8 mouse cellular contexts compared by ENCODE assay signal in the genomic region with DNA sequence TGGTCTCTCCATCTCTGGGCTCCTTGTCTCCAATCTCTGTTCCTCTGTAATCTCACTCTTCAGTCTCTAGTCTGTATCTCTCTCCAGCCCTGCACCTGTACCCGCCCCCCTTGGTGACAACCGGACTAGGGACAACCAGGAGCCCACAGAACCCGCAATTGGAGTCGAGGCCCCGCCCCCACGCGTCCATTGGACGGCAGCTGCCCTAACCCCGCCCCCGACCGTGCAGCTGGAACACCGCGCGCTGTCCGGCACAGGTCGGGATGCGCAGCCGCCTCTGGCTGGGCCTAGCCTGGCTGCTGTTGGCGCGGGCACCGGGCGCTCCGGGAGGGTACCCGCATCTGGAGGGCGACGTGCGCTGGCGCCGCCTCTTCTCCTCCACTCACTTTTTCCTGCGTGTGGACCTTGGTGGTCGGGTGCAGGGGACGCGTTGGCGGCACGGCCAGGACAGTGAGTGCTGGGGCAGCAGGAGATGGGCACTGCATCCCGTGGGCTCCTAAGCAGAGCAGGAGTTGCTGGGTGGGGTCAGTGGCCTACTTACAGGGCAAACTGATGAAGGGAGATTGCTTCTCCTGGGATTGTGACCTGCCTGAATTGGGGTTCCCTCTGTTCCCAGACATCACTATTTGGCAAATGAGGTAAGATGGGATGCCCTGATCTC. TPM values are rescaled to one million over a fixed set of nuclear protein-coding genes. Genes with fewer than 3 reads are reported as not detected.
DNase-seq lines count a peak whose midpoint lies in the region; ATAC-seq and TF ChIP-seq lines count a peak whose summit lies in the region.

Fgf22 (plus strand) TSS at position 221 of the 661 bp plus-strand sequence.

- H3K4me3 ChIP-seq in G1E (ENCODE audit: low read depth, low read length) = peak within 1 kb of the TSS; percentile 27; the same call in 1 of the 2 replicates
- peak within 1 kb of the TSS; percentile 54 for H3K4me3 ChIP-seq in forebrain, embryonic 10.5 days
- peak within 1 kb of the TSS; percentile 31 for H3K4me3 ChIP-seq in heart, embryonic 16.5 days (ENCODE audit: low read length)
- H3K4me3 ChIP-seq in kidney, postnatal 0 days (replicated peaks; ENCODE audit: low read depth, low read length) = peak within 1 kb of the TSS; percentile 16; the same call in 1 of the 2 replicates
- H3K4me3 ChIP-seq in liver, embryonic 11.5 days (ENCODE audit: low read depth, low read length) = peak within 1 kb of the TSS; percentile 35
- H3K4me3 ChIP-seq in midbrain, embryonic 15.5 days = peak within 1 kb of the TSS; percentile 45

- no peak within 1 kb of the TSS for H3K9ac ChIP-seq in heart, embryonic 16.5 days (ENCODE audit: low read length)
- H3K9ac ChIP-seq in kidney, postnatal 0 days (ENCODE audit: low read depth, low read length) = peak within 1 kb of the TSS; percentile 35; the same call in 1 of the 2 replicates
- H3K9ac ChIP-seq in liver, embryonic 11.5 days (ENCODE audit: low read depth, low read length) = no peak within 1 kb of the TSS
- peak within 1 kb of the TSS; percentile 43 for H3K9ac ChIP-seq in midbrain, embryonic 15.5 days

- peaks cover 11% of the 10 kb centered on the region for H3K27me3 ChIP-seq in G1E (ENCODE audit: insufficient read depth, low read length)
- H3K27me3 ChIP-seq in forebrain, embryonic 10.5 days (ENCODE audit: poor library complexity, severe bottlenecking) = peaks cover 16% of the 10 kb centered on the region
- no peaks in the 10 kb centered on the region for H3K27me3 ChIP-seq in heart, embryonic 16.5 days (ENCODE audit: control insufficient read depth, insufficient read depth, low read length)
- no peaks in the 10 kb centered on the region for H3K27me3 ChIP-seq in kidney, postnatal 0 days (ENCODE audit: insufficient read depth, low read length)
- H3K27me3 ChIP-seq in liver, embryonic 11.5 days (replicated peaks; ENCODE audit: control insufficient read depth, insufficient read depth, low read length) = peaks cover 2% of the 10 kb centered on the region; the same call in 1 of the 2 replicates
- H3K27me3 ChIP-seq in midbrain, embryonic 15.5 days (replicated peaks) = no peaks in the 10 kb centered on the region

- H3K27ac ChIP-seq in forebrain, embryonic 10.5 days = peak within 1 kb of the TSS; percentile 51; the same call in 1 of the 2 replicates
- H3K27ac ChIP-seq in heart, embryonic 16.5 days (ENCODE audit: low read length) = no peak within 1 kb of the TSS
- no peak within 1 kb of the TSS for H3K27ac ChIP-seq in kidney, postnatal 0 days
- H3K27ac ChIP-seq in liver, embryonic 11.5 days (ENCODE audit: low read depth, low read length) = no peak within 1 kb of the TSS
- no peak within 1 kb of the TSS for H3K27ac ChIP-seq in midbrain, embryonic 15.5 days

- no peak for DNase-seq in G1E (ENCODE audit: low spot score)
- peak; percentile 79 for DNase-seq in forebrain, embryonic 10.5 days (ENCODE audit: extremely low spot score, low spot score)
- DNase-seq in kidney, postnatal 0 days (ENCODE audit: low spot score) = peak; percentile 83
- DNase-seq in liver, embryonic 11.5 days (ENCODE audit: low spot score) = peak; percentile 72
- DNase-seq in telencephalon, adult 2 months (ENCODE audit: low read depth, low spot score) = peak; percentile 29

- no peak for ATAC-seq in G1E (ENCODE audit: extremely low read depth, insufficient number of reproducible peaks, low FRiP score, poor library complexity, severe bottlenecking)
- peak; percentile 41; the same call in 1 of the 2 replicates for ATAC-seq in cerebellum, adult (ENCODE audit: insufficient number of reproducible peaks, low FRiP score, low TSS enrichment)
- peak; percentile 54 for ATAC-seq in heart, embryonic 16.5 days (replicated peaks; ENCODE audit: extremely low read depth, insufficient read depth, low FRiP score)
- peak; percentile 70 for ATAC-seq in kidney, postnatal 0 days (replicated peaks; ENCODE audit: low FRiP score, low read depth)
- ATAC-seq in liver, embryonic 11.5 days (replicated peaks; ENCODE audit: low FRiP score) = peak; percentile 79
- ATAC-seq in midbrain, embryonic 15.5 days (replicated peaks) = peak; percentile 86

- TF ChIP-seq CTCF in G1E (IDR thresholded peaks at IDR 0.05; ENCODE audit: low read depth, low read length) = no peak
- TF ChIP-seq CTCF in kidney, postnatal 0 days (IDR thresholded peaks at IDR 0.05; ENCODE audit: low read depth) = no peak

- peak within 1 kb of the TSS; percentile 62 for H3K4me2 ChIP-seq in heart, embryonic 16.5 days (ENCODE audit: low read depth, low read length)
- H3K4me2 ChIP-seq in kidney, postnatal 0 days (ENCODE audit: low read length) = peak within 1 kb of the TSS; percentile 65
- peak within 1 kb of the TSS; percentile 77 for H3K4me2 ChIP-seq in liver, embryonic 11.5 days
- peak within 1 kb of the TSS; percentile 85 for H3K4me2 ChIP-seq in midbrain, embryonic 15.5 days

- 2% methylated on average over 36 of the region's 36 CpGs for WGBS in forebrain, embryonic 10.5 days
- 2% methylated on average over 36 of the region's 36 CpGs for WGBS in heart, embryonic 16.5 days
- WGBS in kidney, postnatal 0 days = 2% methylated on average over 36 of the region's 36 CpGs
- 3% methylated on average over 35 of the region's 36 CpGs for WGBS in liver, embryonic 11.5 days
- under 1% methylated on average over 36 of the region's 36 CpGs for WGBS in midbrain, embryonic 15.5 days

- H3K36me3 ChIP-seq in G1E (replicated peaks) = peaks cover 49% of the 10 kb centered on the region
- peaks cover 49% of the 10 kb centered on the region for H3K36me3 ChIP-seq in forebrain, embryonic 10.5 days (replicated peaks)
- H3K36me3 ChIP-seq in heart, embryonic 16.5 days (ENCODE audit: control insufficient read depth, insufficient read depth) = peaks cover 15% of the 10 kb centered on the region
- peaks cover 24% of the 10 kb centered on the region for H3K36me3 ChIP-seq in kidney, postnatal 0 days (ENCODE audit: insufficient read depth, low read length)
- peaks cover 32% of the 10 kb centered on the region; the same call in 1 of the 2 replicates for H3K36me3 ChIP-seq in liver, embryonic 11.5 days (ENCODE audit: control insufficient read depth, insufficient read depth, low read length)
- H3K36me3 ChIP-seq in midbrain, embryonic 15.5 days (replicated peaks) = peaks cover 33% of the 10 kb centered on the region

- 0 out of 2 replicates have a peak, but pooled peaks cover 3% of the 10 kb centered on the region for H3K9me3 ChIP-seq in G1E (replicated peaks)
- no peaks in the 10 kb centered on the region for H3K9me3 ChIP-seq in forebrain, embryonic 10.5 days
- H3K9me3 ChIP-seq in heart, embryonic 16.5 days (replicated peaks; ENCODE audit: control insufficient read depth, low read length) = no peaks in the 10 kb centered on the region
- no peaks in the 10 kb centered on the region for H3K9me3 ChIP-seq in kidney, postnatal 0 days (replicated peaks; ENCODE audit: low read length)
- no peaks in the 10 kb centered on the region for H3K9me3 ChIP-seq in liver, embryonic 11.5 days (ENCODE audit: control insufficient read depth, low read length)
- no peaks in the 10 kb centered on the region for H3K9me3 ChIP-seq in midbrain, embryonic 15.5 days

- H3K4me1 ChIP-seq in G1E (ENCODE audit: insufficient read depth, low read depth, low read length) = peaks cover 15% of the 10 kb centered on the region
- peaks cover 13% of the 10 kb centered on the region for H3K4me1 ChIP-seq in forebrain, embryonic 10.5 days
- H3K4me1 ChIP-seq in heart, embryonic 16.5 days (ENCODE audit: control insufficient read depth, insufficient read depth, low read length) = 0 out of 2 replicates have a peak, but pooled peaks cover 3% of the 10 kb centered on the region
- H3K4me1 ChIP-seq in kidney, postnatal 0 days (replicated peaks; ENCODE audit: insufficient read depth, low read length) = peaks cover 8% of the 10 kb centered on the region; the same call in 1 of the 2 replicates
- peaks cover 10% of the 10 kb centered on the region; the same call in 1 of the 2 replicates for H3K4me1 ChIP-seq in liver, embryonic 11.5 days (replicated peaks; ENCODE audit: control insufficient read depth, insufficient read depth, low read length)
- H3K4me1 ChIP-seq in midbrain, embryonic 15.5 days = peaks cover 8% of the 10 kb centered on the region

RNA-seq across cellular contexts. Expression of gene Fgf22, which starts in this region (rescaled TPM):
- total RNA-seq in G1E (2014; fragmentation: Nextera tagmentation) (not detected in 2 replicates), G1E (2017) (0.44 TPM in 1 of 2 replicates, not detected in the other)
- not detected in 2 replicates for polyA plus RNA-seq in G1E (2012)
- polyA plus RNA-seq in forebrain, embryonic 10.5 days (2016; fragmentation: Nextera tagmentation; extraction: Ambion mirVana) = 0.36 and 0.64 TPM in 2 replicates
- 0.13 TPM in 1 of 2 replicates, not detected in the other for polyA plus RNA-seq in heart, embryonic 16.5 days (2015; fragmentation: Nextera tagmentation; extraction: Ambion mirVana)
- polyA plus RNA-seq in kidney, postnatal 0 days (2015; fragmentation: Nextera tagmentation; extraction: Ambion mirVana) = 0.11 and 0.36 TPM in 2 replicates
- polyA plus RNA-seq in liver, embryonic 11.5 days (2014; fragmentation: Nextera tagmentation; extraction: Ambion mirVana) = 0.23 TPM in 1 of 2 replicates, not detected in the other
- polyA plus RNA-seq in midbrain, embryonic 15.5 days (2015; fragmentation: Nextera tagmentation; extraction: Ambion mirVana) = 1.4 and 1.6 TPM in 2 replicates

Comparison
In these comparisons a context has a peak if more than half of its experiments do, and no peak if none do; other contexts are left out.
1. Peak in DNase-seq, H3K4me3 ChIP-seq and H3K27ac ChIP-seq in forebrain, embryonic 10.5 days; RNA of the gene not detected or under 1 TPM.
2. Peak in ATAC-seq, H3K4me3 ChIP-seq and H3K4me2 ChIP-seq in heart, embryonic 16.5 days; RNA of the gene not detected or under 1 TPM.
3. Peak in DNase-seq, ATAC-seq, H3K4me3 ChIP-seq, H3K9ac ChIP-seq and H3K4me2 ChIP-seq in kidney, postnatal 0 days; RNA of the gene not detected or under 1 TPM.
4. Peak in DNase-seq, ATAC-seq, H3K4me3 ChIP-seq and H3K4me2 ChIP-seq in liver, embryonic 11.5 days; RNA of the gene not detected or under 1 TPM.